ENCODE assay signal across 9 mouse cellular contexts in the genomic region with DNA sequence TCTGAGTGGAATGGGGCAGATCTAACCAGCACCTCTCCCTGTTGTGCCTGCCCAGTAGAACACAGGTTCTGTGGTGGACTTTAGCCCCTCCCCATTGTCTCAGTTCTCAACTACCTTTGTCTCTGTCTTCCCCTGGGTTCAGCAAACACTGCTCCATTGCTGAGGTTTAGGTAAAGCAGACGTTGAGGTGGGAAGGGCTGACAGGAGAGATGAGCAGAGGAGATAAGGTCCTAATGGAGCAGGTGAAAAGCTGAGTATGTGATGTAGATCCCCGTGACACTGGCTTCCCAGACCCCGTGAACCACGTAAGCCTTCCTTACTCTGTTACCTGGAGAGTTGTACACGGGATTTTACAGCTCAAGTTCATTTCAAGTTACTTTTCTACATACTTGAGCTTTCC.
DNase-seq lines count a peak whose midpoint lies in the region; ATAC-seq lines count a peak whose summit lies in the region.
"Had no signal": no experiment of that assay in that cellular context is flagged by ENCODE, and none has a peak within 500 bp of the region (broad histone marks: within the 10 kb centered on the region; RNA-seq: fewer than 3 reads in every experiment).

No protein-coding gene starts in this region.

- no peak for ATAC-seq in kidney, embryonic 16.5 days (ENCODE audit: low FRiP score, low TSS enrichment)
- ATAC-seq in embryonic facial prominence, embryonic 13.5 days (ENCODE audit: insufficient number of reproducible peaks, insufficient read depth, low FRiP score, low TSS enrichment, low read depth) = no peak
- no peak for ATAC-seq in intestine, embryonic 14.5 days (replicated peaks; ENCODE audit: low FRiP score, low TSS enrichment, low read depth)
- no peak for ATAC-seq in midbrain, embryonic 16.5 days

- peak overlapping the region; percentile 50; the same call in 1 of the 2 replicates for H3K9ac ChIP-seq in kidney, embryonic 16.5 days (replicated peaks; ENCODE audit: low read length)
- no peak overlapping the region for H3K9ac ChIP-seq in embryonic facial prominence, embryonic 13.5 days
- no peak overlapping the region; the same call in 1 of the 2 replicates for H3K9ac ChIP-seq in intestine, embryonic 14.5 days (ENCODE audit: low read length)
- no peak overlapping the region for H3K9ac ChIP-seq in midbrain, embryonic 16.5 days (ENCODE audit: low read depth, low read length)

- DNase-seq in kidney, postnatal 10 days = no peak
- DNase-seq in intestine, embryonic 14.5 days (ENCODE audit: low spot score) = no peak
- DNase-seq in thymus, postnatal 0 days (ENCODE audit: low spot score) = no peak
- DNase-seq in right cerebral cortex, postnatal 36 days (ENCODE audit: low spot score in 2 of 2) = no peak
- DNase-seq in kidney, adult 8-10 months = no peak
- DNase-seq: kidney, postnatal 25 days had no signal

- H3K4me3 ChIP-seq in kidney, embryonic 16.5 days (ENCODE audit: low read length) = peak overlapping the region; percentile 65
- H3K4me3 ChIP-seq in embryonic facial prominence, embryonic 13.5 days = peak overlapping the region; percentile 52
- H3K4me3 ChIP-seq in intestine, embryonic 14.5 days (ENCODE audit: low read depth, low read length) = peak overlapping the region; percentile 59; the same call in 1 of the 2 replicates
- no peak overlapping the region for H3K4me3 ChIP-seq in midbrain, embryonic 16.5 days (ENCODE audit: low read depth, low read length)

- H3K4me1 ChIP-seq in kidney, embryonic 16.5 days (ENCODE audit: insufficient read depth, low read length) = peaks cover 66% of the 10 kb centered on the region
- H3K4me1 ChIP-seq in embryonic facial prominence, embryonic 13.5 days = peaks cover 76% of the 10 kb centered on the region
- peaks cover 34% of the 10 kb centered on the region for H3K4me1 ChIP-seq in intestine, embryonic 14.5 days (replicated peaks; ENCODE audit: control insufficient read depth, insufficient read depth, low read length)
- H3K4me1 ChIP-seq in midbrain, embryonic 16.5 days (ENCODE audit: control insufficient read depth, insufficient read depth, low read length) = peaks cover 26% of the 10 kb centered on the region

- H3K4me2 ChIP-seq in kidney, embryonic 16.5 days (replicated peaks; ENCODE audit: low read depth, low read length) = peak overlapping the region; percentile 78
- H3K4me2 ChIP-seq in embryonic facial prominence, embryonic 13.5 days = peak overlapping the region; percentile 77
- H3K4me2 ChIP-seq in intestine, embryonic 14.5 days (ENCODE audit: low read length) = peak overlapping the region; percentile 72
- 0 out of 2 replicates have a peak overlapping the region, but pooled peaks have one; percentile 14 for H3K4me2 ChIP-seq in midbrain, embryonic 16.5 days (ENCODE audit: low read length)

- WGBS in kidney, embryonic 16.5 days = 29% methylated on average over 5 of the region's 5 CpGs
- WGBS in embryonic facial prominence, embryonic 13.5 days = 45% methylated on average over 5 of the region's 5 CpGs
- 45% methylated on average over 5 of the region's 5 CpGs for WGBS in intestine, embryonic 14.5 days
- 64% methylated on average over 5 of the region's 5 CpGs for WGBS in midbrain, embryonic 16.5 days

- peaks cover 23% of the 10 kb centered on the region for H3K36me3 ChIP-seq in kidney, embryonic 16.5 days (ENCODE audit: insufficient read depth, low read length)
- H3K36me3 ChIP-seq in embryonic facial prominence, embryonic 13.5 days = peaks cover 35% of the 10 kb centered on the region
- H3K36me3 ChIP-seq in intestine, embryonic 14.5 days (ENCODE audit: control insufficient read depth, insufficient read depth, low read length) = peaks cover 26% of the 10 kb centered on the region
- peaks cover 13% of the 10 kb centered on the region for H3K36me3 ChIP-seq in midbrain, embryonic 16.5 days (ENCODE audit: control insufficient read depth, insufficient read depth, low read length)

- H3K27me3 ChIP-seq in kidney, embryonic 16.5 days (ENCODE audit: insufficient read depth, low read length) = no peaks in the 10 kb centered on the region
- H3K27me3 ChIP-seq in embryonic facial prominence, embryonic 13.5 days = no peaks in the 10 kb centered on the region
- H3K27me3 ChIP-seq in intestine, embryonic 14.5 days (replicated peaks; ENCODE audit: control insufficient read depth, insufficient read depth, low read length) = no peaks in the 10 kb centered on the region
- no peaks in the 10 kb centered on the region for H3K27me3 ChIP-seq in midbrain, embryonic 16.5 days (ENCODE audit: control insufficient read depth, insufficient read depth, low read depth, low read length)

- no peaks in the 10 kb centered on the region for H3K9me3 ChIP-seq in kidney, embryonic 16.5 days (ENCODE audit: low read length)
- H3K9me3 ChIP-seq in embryonic facial prominence, embryonic 13.5 days = no peaks in the 10 kb centered on the region
- no peaks in the 10 kb centered on the region for H3K9me3 ChIP-seq in intestine, embryonic 14.5 days (ENCODE audit: control insufficient read depth, low read length)
- no peaks in the 10 kb centered on the region for H3K9me3 ChIP-seq in midbrain, embryonic 16.5 days (replicated peaks; ENCODE audit: control insufficient read depth, low read length, poor library complexity, severe bottlenecking)

- peak overlapping the region; percentile 7; the same call in 1 of the 2 replicates for H3K27ac ChIP-seq in kidney, embryonic 16.5 days (ENCODE audit: low read length)
- peak overlapping the region; percentile 68 for H3K27ac ChIP-seq in embryonic facial prominence, embryonic 13.5 days
- H3K27ac ChIP-seq in intestine, embryonic 14.5 days (ENCODE audit: low read depth) = no peak overlapping the region
- no peak overlapping the region for H3K27ac ChIP-seq in midbrain, embryonic 16.5 days (ENCODE audit: low read length)

Comparison
In these comparisons a context has a peak if more than half of its experiments do, and no peak if none do; other contexts are left out.
1. H3K27ac ChIP-seq: peak in kidney, embryonic 16.5 days (single experiment) and embryonic facial prominence, embryonic 13.5 days (single experiment); none in intestine, embryonic 14.5 days (single experiment) and midbrain, embryonic 16.5 days (single experiment).
2. H3K4me2 ChIP-seq: peak in every context shown above with its lines; median percentile 78 in kidney, embryonic 16.5 days; 77 in embryonic facial prominence, embryonic 13.5 days; 72 in intestine, embryonic 14.5 days; 14 in midbrain, embryonic 16.5 days.